Mouse (Mus musculus): ENCODE data around the gene Plac8. TPM values are rescaled to one million over a fixed set of nuclear protein-coding genes. Genes with fewer than 3 reads are reported as not detected.

Gene Plac8
- polyA plus RNA-seq, 1 experiment from 2014 or later = 2.5 TPM

DNA sequence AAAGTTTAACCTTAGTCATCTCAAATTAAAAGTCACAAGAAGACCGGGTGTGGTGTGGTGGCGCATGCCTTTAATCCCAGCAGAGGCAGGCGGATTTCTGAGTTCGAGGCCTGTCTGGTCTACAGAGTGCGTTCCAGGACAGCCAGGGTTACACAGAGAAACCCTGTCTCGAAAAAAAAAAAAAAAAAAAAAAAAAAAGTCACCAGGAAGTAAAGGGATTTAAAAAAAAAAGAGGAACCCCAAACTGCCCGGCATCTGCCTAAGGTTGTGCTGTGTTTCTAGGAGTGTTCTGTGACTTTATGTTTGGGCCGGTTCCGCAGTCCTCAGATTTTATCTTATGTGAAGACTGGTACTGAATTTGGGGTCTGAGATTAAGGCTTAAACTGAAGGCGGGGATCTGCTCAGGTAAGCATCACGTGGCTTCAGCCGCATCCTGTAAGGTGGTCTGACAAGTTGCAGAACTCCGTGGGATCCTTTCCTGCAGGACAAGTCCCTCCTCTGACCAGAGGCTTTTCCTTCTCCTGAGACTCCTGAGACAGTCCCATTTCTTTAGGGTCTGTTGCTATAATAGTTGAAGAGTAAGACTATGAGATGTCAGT, 1.9 kb downstream of the Plac8 start:
- H3K9me3 ChIP-seq (replicated peaks) = no peaks in the 10 kb centered on the region
- H3K4me1 ChIP-seq = no peaks in the 10 kb centered on the region
- no peak overlapping the region for H3K4me3 ChIP-seq
- H3K27ac ChIP-seq (replicated peaks) = no peak overlapping the region
- H3K36me3 ChIP-seq = no peaks in the 10 kb centered on the region
- DNase-seq (ENCODE audit: low spot score) = no peak
- no peaks in the 10 kb centered on the region for H3K27me3 ChIP-seq (ENCODE audit: low read depth, poor library complexity, severe bottlenecking)
- WGBS = 76% methylated on average over 13 of the region's 13 CpGs

GRCm38 (mm10) chr5:100569250-100569934, 2.7 kb downstream of the Plac8 start:
- no peak overlapping the region; the same call in 1 of the 2 replicates for H3K27ac ChIP-seq (replicated peaks)
- H3K9me3 ChIP-seq (replicated peaks) = no peaks in the 10 kb centered on the region
- WGBS = 76% methylated on average over 18 of the region's 18 CpGs
- no peak overlapping the region for H3K4me3 ChIP-seq
- no peaks in the 10 kb centered on the region for H3K4me1 ChIP-seq
- no peaks in the 10 kb centered on the region for H3K27me3 ChIP-seq (ENCODE audit: low read depth, poor library complexity, severe bottlenecking)
- no peaks in the 10 kb centered on the region for H3K36me3 ChIP-seq
- DNase-seq (ENCODE audit: low spot score) = no peak

GRCm38 (mm10) chr5:100568802-100569201, 3.2 kb downstream of the Plac8 start:
- no peak overlapping the region for H3K4me3 ChIP-seq
- no peak overlapping the region for H3K27ac ChIP-seq (replicated peaks)
- H3K36me3 ChIP-seq = no peaks in the 10 kb centered on the region
- H3K27me3 ChIP-seq (ENCODE audit: low read depth, poor library complexity, severe bottlenecking) = no peaks in the 10 kb centered on the region
- 94% methylated on average over 3 of the region's 3 CpGs for WGBS
- DNase-seq (ENCODE audit: low spot score) = no peak
- no peaks in the 10 kb centered on the region for H3K4me1 ChIP-seq
- no peaks in the 10 kb centered on the region for H3K9me3 ChIP-seq (replicated peaks)

DNA sequence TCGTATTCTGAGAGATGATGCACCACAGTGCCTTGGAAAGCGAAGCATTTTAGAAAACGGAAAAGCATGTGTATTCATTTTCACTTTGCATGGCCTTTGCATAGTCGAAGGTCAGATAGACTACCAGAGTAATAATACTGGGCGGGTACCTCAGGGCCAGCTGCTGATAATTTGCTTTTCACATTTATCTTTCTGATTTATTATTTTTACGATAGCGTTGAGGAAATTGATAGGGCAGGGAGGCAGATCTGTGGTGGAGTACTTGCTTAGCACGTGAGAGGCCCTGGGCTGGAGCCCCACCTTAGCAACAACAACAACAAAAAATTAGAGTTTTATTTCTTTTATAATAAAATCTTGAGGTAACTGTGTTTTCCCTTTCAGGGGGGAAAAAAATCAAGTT, 3.9 kb downstream of the Plac8 start:
- Histone ChIP-seq H3K4me3 (no peak overlapping the region), H3K4me1 (no peaks in the 10 kb centered on the region), H3K9me3 (replicated peaks) (no peaks in the 10 kb centered on the region), H3K27ac (replicated peaks) (no peak overlapping the region), H3K36me3 (no peaks in the 10 kb centered on the region), H3K27me3 (ENCODE audit: low read depth, poor library complexity, severe bottlenecking) (no peaks in the 10 kb centered on the region)
- no peak for DNase-seq (ENCODE audit: low spot score)
- 91% methylated on average over 8 of the region's 8 CpGs for WGBS

DNA sequence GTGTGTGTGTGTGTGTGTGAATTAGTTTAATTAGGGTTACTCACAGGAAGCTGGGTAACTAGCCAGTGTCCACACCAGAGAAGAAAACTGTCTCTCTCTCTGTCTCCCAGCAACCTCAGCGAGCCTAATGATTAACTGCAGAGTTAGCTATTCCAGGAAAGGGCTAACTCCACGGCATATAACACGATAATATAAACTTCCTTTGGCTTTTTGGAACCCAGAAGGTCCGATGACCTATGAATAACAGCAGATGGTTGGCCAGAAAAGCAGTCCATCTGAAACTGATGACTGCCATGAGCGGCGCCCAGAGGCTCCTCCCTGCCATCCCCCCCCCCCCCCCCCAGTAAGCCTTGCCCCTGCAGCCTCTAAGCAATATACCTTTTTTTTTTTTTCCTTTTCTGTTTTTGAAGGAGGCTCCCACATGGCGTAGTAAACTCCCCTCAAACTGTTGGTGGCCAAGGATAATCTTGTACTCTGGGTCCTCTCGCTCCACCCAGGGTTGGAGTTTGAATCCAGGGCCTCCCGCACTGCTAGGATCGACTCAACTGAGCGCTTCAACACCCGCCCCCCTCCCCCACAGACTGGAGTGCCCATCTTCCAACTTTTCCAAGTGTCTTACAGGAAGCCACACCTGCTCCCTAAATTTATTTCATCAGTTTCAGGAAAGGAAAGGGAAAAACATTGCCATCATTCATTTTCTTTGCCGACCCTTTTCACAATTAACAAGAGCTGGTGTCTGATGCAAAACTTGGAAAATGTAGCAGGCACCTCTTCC, 4.6 kb downstream of the Plac8 start:
- WGBS = 87% methylated on average over 13 of the region's 13 CpGs

DNA sequence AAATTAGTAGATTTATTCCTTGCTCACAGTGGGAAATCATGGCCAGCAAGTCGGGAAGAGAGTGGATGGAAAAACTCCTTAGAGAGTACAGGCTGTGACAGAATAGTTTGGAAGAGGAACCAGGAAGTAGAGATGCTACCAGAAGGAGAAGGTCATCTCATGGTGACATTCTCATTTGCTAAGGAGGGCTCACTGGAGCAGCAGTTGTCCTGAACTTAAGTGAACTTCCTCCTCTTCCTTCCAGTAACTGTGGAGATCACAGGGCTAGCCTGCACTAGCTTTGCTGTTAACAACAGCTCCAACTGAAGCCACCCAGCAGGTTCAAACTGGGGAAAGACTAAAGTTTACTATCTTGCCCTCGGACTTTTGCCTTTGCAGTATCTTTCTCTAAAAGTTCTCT, 5.2 kb downstream of the Plac8 start:
- DNase-seq (ENCODE audit: low spot score) = no peak
- no peaks in the 10 kb centered on the region for H3K27me3 ChIP-seq (ENCODE audit: low read depth, poor library complexity, severe bottlenecking)
- WGBS = 84% methylated on average over 2 of the region's 2 CpGs
- no peaks in the 10 kb centered on the region for H3K4me1 ChIP-seq
- H3K4me3 ChIP-seq = no peak overlapping the region
- H3K9me3 ChIP-seq (replicated peaks) = no peaks in the 10 kb centered on the region
- H3K27ac ChIP-seq (replicated peaks) = no peak overlapping the region
- H3K36me3 ChIP-seq = no peaks in the 10 kb centered on the region

More for the DNA sequence above, 4.6 kb downstream of the Plac8 start:
- Histone ChIP-seq H3K27ac (replicated peaks) (no peak overlapping the region), H3K4me3 (no peak overlapping the region), H3K9me3 (replicated peaks) (no peaks in the 10 kb centered on the region), H3K36me3 (no peaks in the 10 kb centered on the region), H3K27me3 (ENCODE audit: low read depth, poor library complexity, severe bottlenecking) (no peaks in the 10 kb centered on the region), H3K4me1 (no peaks in the 10 kb centered on the region)
- DNase-seq (ENCODE audit: low spot score) = no peak

GRCm38 (mm10) chr5:100562702-100563101, 9.3 kb downstream of the Plac8 start:
- 90% methylated on average over 9 of the region's 9 CpGs for WGBS
- Histone ChIP-seq H3K9me3 (replicated peaks) (no peaks in the 10 kb centered on the region), H3K36me3 (no peaks in the 10 kb centered on the region), H3K27ac (replicated peaks) (no peak overlapping the region), H3K27me3 (ENCODE audit: low read depth, poor library complexity, severe bottlenecking) (no peaks in the 10 kb centered on the region), H3K4me1 (no peaks in the 10 kb centered on the region), H3K4me3 (no peak overlapping the region)
- DNase-seq (ENCODE audit: low spot score) = no peak

GRCm38 (mm10) chr5:100559357-100559756, 12.7 kb downstream of the Plac8 start:
- H3K4me3 ChIP-seq = no peak overlapping the region
- H3K27ac ChIP-seq (replicated peaks) = no peak overlapping the region
- WGBS = 95% methylated on average over 7 of the region's 7 CpGs
- no peaks in the 10 kb centered on the region for H3K36me3 ChIP-seq
- no peak for DNase-seq (ENCODE audit: low spot score)
- H3K4me1 ChIP-seq = no peaks in the 10 kb centered on the region
- H3K9me3 ChIP-seq (replicated peaks) = no peaks in the 10 kb centered on the region
- no peaks in the 10 kb centered on the region for H3K27me3 ChIP-seq (ENCODE audit: low read depth, poor library complexity, severe bottlenecking)

- Histone ChIP-seq H3K36me3 (no peaks in the 10 kb centered on the region), H3K9me3 (replicated peaks) (no peaks in the 10 kb centered on the region), H3K27me3 (ENCODE audit: low read depth, poor library complexity, severe bottlenecking) (no peaks in the 10 kb centered on the region), H3K4me1 (no peaks in the 10 kb centered on the region), H3K4me3 (no peak overlapping the region), H3K27ac (replicated peaks) (no peak overlapping the region)
- 89% methylated on average over 3 of the region's 3 CpGs for WGBS
- no peak for DNase-seq (ENCODE audit: low spot score)
Measured at GRCm38 (mm10) chr5:100558783-100559182, 13.3 kb downstream of the Plac8 start.

DNA sequence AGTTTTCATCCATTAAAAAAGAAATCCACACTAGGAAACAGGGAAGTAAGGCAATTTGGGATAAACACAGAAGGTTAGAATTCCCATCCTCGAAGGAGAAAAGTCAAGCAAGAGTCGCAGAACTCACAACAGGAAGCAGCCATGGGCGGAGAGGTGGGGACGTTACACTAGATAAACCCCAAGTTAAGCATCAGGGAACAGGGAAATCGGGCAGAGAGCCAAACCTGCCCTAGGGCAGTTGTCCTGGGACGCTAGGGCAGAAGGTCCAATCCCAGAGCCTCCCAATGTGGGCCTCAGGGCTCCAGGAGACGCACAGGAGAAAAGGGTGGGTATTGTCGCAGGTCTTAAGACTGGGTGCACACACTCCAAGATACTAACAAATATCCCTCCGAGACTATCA, 14.5 kb downstream of the Plac8 start:
- H3K4me3 ChIP-seq = no peak overlapping the region
- no peak overlapping the region for H3K27ac ChIP-seq (replicated peaks)
- WGBS = 86% methylated on average over 9 of the region's 9 CpGs
- H3K27me3 ChIP-seq (ENCODE audit: low read depth, poor library complexity, severe bottlenecking) = no peaks in the 10 kb centered on the region
- H3K4me1 ChIP-seq = no peaks in the 10 kb centered on the region
- no peaks in the 10 kb centered on the region for H3K9me3 ChIP-seq (replicated peaks)
- DNase-seq (ENCODE audit: low spot score) = no peak
- H3K36me3 ChIP-seq = no peaks in the 10 kb centered on the region

GRCm38 (mm10) chr5:100557019-100557418, 15.0 kb downstream of the Plac8 start:
- Histone ChIP-seq H3K27me3 (ENCODE audit: low read depth, poor library complexity, severe bottlenecking) (no peaks in the 10 kb centered on the region), H3K36me3 (no peaks in the 10 kb centered on the region), H3K4me1 (no peaks in the 10 kb centered on the region), H3K4me3 (no peak overlapping the region), H3K27ac (replicated peaks) (no peak overlapping the region), H3K9me3 (replicated peaks) (no peaks in the 10 kb centered on the region)
- WGBS = 89% methylated on average over 14 of the region's 14 CpGs
- no peak for DNase-seq (ENCODE audit: low spot score)

GRCm38 (mm10) chr5:100553426-100553825, 18.6 kb downstream of the Plac8 start:
- WGBS = 75% methylated on average over 8 of the region's 8 CpGs
- no peaks in the 10 kb centered on the region for H3K27me3 ChIP-seq (ENCODE audit: low read depth, poor library complexity, severe bottlenecking)
- no peak for DNase-seq (ENCODE audit: low spot score)
- peaks cover 19% of the 10 kb centered on the region for H3K36me3 ChIP-seq
- H3K4me1 ChIP-seq = no peaks in the 10 kb centered on the region
- H3K4me3 ChIP-seq = no peak overlapping the region
- no peaks in the 10 kb centered on the region; the same call in 1 of the 2 replicates for H3K9me3 ChIP-seq (replicated peaks)
- H3K27ac ChIP-seq (replicated peaks) = no peak overlapping the region

- 75% methylated on average over 2 of the region's 2 CpGs for WGBS
- no peak overlapping the region for H3K4me3 ChIP-seq
- H3K4me1 ChIP-seq = no peaks in the 10 kb centered on the region
- no peak overlapping the region for H3K27ac ChIP-seq (replicated peaks)
- DNase-seq (ENCODE audit: low spot score) = no peak
- no peaks in the 10 kb centered on the region for H3K27me3 ChIP-seq (ENCODE audit: low read depth, poor library complexity, severe bottlenecking)
- peaks cover 33% of the 10 kb centered on the region for H3K36me3 ChIP-seq
- H3K9me3 ChIP-seq (replicated peaks) = no peaks in the 10 kb centered on the region; the same call in 1 of the 2 replicates
Measured at GRCm38 (mm10) chr5:100551952-100552351, 20.1 kb downstream of the Plac8 start.
